Mouse (Mus musculus) cerebellum, adult 2 months (tissue): ENCODE data around the gene Twnk. TPM values are rescaled to one million over a fixed set of nuclear protein-coding genes. Genes with fewer than 3 reads are reported as not detected.

Experiments
- DNase-seq, 2 experiments: peaks; one replicate each; pipeline ENCODE4 v3.0.0; 2021
- H3K27ac ChIP-seq: fragments of 200-500 bp; 2 replicates; pipeline ENCODE4 v1.5.1; 2012; ENCODE audit warnings: low read length, control low read depth, inconsistent platforms; ENCODE audit not compliant: insufficient read depth
- H3K27me3 ChIP-seq: fragments of 200-500 bp; 2 replicates; pipeline ENCODE4 v1.6.1; 2012; ENCODE audit warnings: inconsistent platforms, mild to moderate bottlenecking, low read length, moderate library complexity; ENCODE audit not compliant: control insufficient read depth, insufficient read depth
- H3K4me1 ChIP-seq: fragments of 200-500 bp; 2 replicates; pipeline ENCODE4 v1.6.1; 2011; ENCODE audit warnings: low read length; ENCODE audit not compliant: control insufficient read depth, insufficient read depth
- H3K4me3 ChIP-seq: fragments of 200-500 bp; replicated peaks from 2 replicates; pipeline ENCODE3; 2011; ENCODE audit warnings: mild to moderate bottlenecking, low read depth, low read length, control low read depth; ENCODE audit not compliant: insufficient read depth
- CTCF ChIP-seq: fragments of 200-500 bp; IDR thresholded peaks from 2 replicates; pipeline ENCODE4 v1.5.1; 2011; ENCODE audit warnings: low read depth, mild to moderate bottlenecking, control low read depth, low read length, moderate library complexity, borderline replicate concordance; ENCODE audit not compliant: insufficient read depth
- POLR2A ChIP-seq: fragments of 200-500 bp; IDR thresholded peaks from 2 replicates; pipeline ENCODE4 v1.6.1; 2011; ENCODE audit warnings: low read length, control low read depth, borderline replicate concordance; ENCODE audit not compliant: insufficient read depth
- WGBS: fragments of 180-500 bp; shearing (Covaris S2); methylation state at CpG from one replicate; pipeline ENCODE4 v1.1.7; 2018; 5-methylcytosine and 5-hydroxymethylcytosine counted together
- polyA plus RNA-seq: library from polyadenylated mRNA; depleted of rRNA; stranded (reverse); fragments of >200 nt; gene quantifications from 2 replicates; pipeline ENCODE4 v1.2.3, GENCODE M21; 2012; rRNA removed

The Twnk gene
- polyA plus RNA-seq, 1 experiment = 11.7 TPM

DNA sequence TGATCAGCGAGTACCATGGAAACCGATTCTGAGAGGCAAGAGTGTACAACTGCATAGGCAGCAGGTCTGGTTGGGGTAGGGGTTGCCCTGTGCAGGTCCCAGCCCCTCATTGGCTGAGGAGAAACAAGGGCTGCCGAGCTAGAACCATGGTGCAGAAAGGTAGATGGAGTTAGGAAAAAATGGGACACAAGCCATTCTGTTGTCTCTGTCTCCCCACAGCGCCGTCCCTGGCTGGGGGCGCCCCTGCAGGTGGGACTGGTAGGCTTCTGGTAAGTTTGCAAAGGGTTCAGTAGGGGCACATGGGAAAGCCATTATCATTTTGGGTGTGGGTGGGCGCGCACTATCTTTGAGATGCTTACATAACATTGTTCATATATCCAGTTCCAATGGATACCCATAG is 48.0 kb downstream of the Twnk start:
- Histone ChIP-seq H3K27ac (no peak overlapping the region), H3K27me3 (no peaks in the 10 kb centered on the region), H3K4me1 (peaks cover 17% of the 10 kb centered on the region), H3K4me3 (no peak overlapping the region)
- 89% methylated on average over 8 of the region's 8 CpGs for WGBS
- no peak for TF ChIP-seq POLR2A
- TF ChIP-seq CTCF = no peak
- DNase-seq = no peak

DNA sequence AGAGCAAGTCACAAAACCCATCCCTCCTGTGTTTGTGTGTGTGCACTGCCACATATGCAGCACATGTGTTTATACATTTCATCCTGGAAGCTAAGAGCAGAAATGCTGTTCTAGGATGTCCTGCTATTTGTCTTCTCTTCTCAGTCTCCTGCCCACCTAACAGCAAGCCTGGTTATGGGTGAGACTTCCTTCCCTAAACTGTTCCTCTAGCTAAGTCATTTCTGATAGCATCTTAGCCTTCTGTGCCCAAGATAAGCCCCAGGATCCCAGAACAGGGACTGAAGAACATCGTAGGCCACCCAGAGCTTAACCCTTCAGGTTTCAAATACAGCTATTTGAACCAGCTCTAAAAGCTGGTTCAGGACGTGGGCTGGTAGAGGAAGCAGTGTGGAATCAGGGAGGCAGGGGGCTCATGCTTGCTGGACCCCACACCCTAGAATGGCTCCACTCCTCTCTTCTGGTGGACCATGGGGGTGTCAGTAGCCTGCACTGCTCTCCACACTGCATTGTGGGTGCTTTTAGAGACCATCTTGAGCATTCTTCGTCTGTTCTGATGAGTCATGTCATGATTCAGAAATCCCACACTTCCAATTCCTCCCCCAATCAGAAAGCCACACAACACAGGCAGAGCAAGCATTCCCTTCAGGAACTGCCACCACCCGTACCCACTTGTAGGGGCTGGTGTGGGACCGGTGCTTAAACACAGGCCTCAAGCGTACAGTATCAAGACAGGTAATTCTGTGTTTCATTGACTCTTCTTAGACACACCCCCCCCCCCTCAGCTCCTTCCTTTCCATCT is 49.6 kb downstream of the Twnk start:
- no peak for DNase-seq
- H3K4me1 ChIP-seq = peaks cover 6% of the 10 kb centered on the region; the same call in 1 of the 2 replicates
- H3K27ac ChIP-seq = no peak overlapping the region
- H3K27me3 ChIP-seq = no peaks in the 10 kb centered on the region
- WGBS = 87% methylated on average over 6 of the region's 6 CpGs
- TF ChIP-seq POLR2A (no peak), CTCF (no peak)
- H3K4me3 ChIP-seq = no peak overlapping the region

DNA sequence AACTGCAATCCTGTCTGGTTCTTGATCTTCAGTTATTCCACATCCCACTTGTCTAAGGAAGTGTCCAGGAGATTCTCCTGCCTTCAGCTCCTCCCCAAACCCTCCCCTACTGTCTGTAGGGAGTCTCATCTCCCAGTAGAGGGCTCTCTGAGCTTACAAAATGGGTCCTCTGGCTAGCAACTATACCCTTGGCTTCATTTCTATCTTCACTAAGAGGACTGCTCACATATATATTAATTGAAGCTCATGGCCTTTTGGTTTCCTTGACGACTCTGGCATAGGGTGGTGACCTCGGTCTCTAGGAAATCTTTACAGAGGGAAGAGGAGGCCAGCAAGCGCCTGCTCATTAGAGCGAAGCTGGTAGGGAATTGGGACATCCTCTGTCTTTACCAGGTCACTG is 50.9 kb downstream of the Twnk start:
- no peak for DNase-seq
- Histone ChIP-seq H3K27ac (no peak overlapping the region), H3K27me3 (no peaks in the 10 kb centered on the region), H3K4me1 (peaks cover 6% of the 10 kb centered on the region; the same call in 1 of the 2 replicates), H3K4me3 (no peak overlapping the region)
- no peak for TF ChIP-seq POLR2A
- peak; percentile 45; the same call in 1 of the 2 replicates for TF ChIP-seq CTCF
- 21% methylated on average over 4 of the region's 4 CpGs for WGBS

GRCm38 (mm10) chr19:45056908-45057698 is 51.6 kb downstream of the Twnk start:
- no peak for TF ChIP-seq CTCF
- 0 out of 2 replicates have a peak, but pooled peaks have one; percentile 2 for TF ChIP-seq POLR2A
- WGBS = 59% methylated on average over 7 of the region's 7 CpGs
- no peak for DNase-seq
- Histone ChIP-seq H3K4me1 (peaks cover 6% of the 10 kb centered on the region; the same call in 1 of the 2 replicates), H3K27me3 (no peaks in the 10 kb centered on the region), H3K27ac (no peak overlapping the region), H3K4me3 (no peak overlapping the region)

DNA sequence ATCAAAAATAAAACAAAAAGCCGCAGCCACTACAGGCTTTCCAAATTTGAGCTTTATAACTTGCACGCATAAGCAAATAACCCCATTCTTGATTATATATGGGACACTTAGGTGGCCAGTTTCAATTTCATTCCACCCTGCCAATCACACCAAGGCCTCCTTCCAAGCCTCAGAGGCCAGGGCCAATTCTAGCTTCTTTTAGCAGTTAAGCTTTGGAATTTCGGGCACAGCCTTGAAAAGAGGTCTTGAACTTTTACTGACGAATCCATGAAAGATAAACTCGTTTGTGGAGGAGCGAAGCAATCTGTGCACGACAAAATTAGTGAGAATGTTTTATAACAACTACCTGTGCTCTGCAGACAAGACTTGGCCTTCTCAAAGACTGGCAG is 52.3 kb downstream of the Twnk start:
- WGBS = 31% methylated on average over 7 of the region's 7 CpGs
- TF ChIP-seq POLR2A (no peak), CTCF (no peak)
- Histone ChIP-seq H3K27ac (peak overlapping the region; percentile 92), H3K4me1 (peaks cover 6% of the 10 kb centered on the region; the same call in 1 of the 2 replicates), H3K4me3 (peak overlapping the region; percentile 82), H3K27me3 (no peaks in the 10 kb centered on the region)
- no peak for DNase-seq

DNA sequence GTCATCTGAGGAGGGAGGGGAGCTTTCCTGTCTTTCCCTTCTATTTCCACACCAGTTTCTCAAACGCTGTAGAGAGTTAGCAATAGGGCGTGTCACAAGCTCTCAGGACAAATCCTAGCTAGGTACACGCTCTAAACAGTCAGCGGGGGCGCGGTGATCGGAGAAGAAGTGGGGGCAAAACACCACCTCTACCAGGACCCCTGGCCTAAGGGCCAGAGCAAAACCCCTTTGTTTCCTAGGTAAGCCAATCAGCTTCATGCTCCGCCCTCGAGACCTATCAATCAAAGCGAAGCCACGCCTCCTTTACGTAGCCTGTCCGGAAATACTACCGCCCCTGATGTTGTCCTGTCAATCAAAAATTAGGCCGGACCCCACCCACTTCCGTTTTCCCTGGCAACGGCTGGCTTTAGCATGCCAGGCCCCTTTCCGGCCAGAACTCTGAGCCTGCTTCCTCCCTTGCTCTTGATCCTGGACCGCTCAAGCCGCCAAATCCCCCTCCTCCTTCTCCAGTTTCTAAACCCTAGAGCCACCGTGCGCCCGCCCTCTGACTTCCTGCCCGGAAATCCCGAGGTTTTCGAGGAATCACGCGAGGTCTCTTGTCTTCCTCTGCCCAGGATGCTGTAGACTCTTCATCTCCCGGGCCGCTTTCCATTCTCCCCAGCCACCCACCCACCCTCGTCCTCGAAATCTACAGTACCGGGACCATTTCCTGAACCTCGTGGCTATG is 52.8 kb downstream of the Twnk start:
- WGBS = under 1% methylated on average over 34 of the region's 34 CpGs
- peak; percentile 93 for DNase-seq
- no peaks in the 10 kb centered on the region for H3K27me3 ChIP-seq
- H3K27ac ChIP-seq = peak overlapping the region; percentile 96
- TF ChIP-seq POLR2A = peak; percentile 61; the same call in 1 of the 2 replicates
- TF ChIP-seq CTCF = no peak
- H3K4me1 ChIP-seq = peaks cover 6% of the 10 kb centered on the region; the same call in 1 of the 2 replicates
- peak overlapping the region; percentile 82 for H3K4me3 ChIP-seq

DNA sequence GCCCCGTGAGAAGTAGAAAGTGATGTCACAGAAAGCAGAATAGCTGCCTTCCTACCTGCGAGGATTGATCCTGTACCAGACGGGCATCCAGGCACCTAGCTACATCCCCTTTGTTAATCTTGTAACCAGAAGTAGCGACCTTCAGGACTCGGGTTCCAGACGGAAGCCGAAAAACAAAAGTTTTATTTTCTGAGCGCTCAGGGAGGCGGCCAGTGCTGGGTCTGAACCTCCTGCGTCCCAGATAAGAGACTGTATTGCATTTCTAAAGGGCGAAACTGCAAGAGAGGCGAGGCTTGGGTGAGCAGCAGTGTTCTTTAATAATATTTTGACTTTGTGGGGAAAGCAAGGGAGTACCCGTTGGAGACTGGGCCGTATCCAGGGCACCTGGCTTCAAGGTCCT is 53.4 kb downstream of the Twnk start:
- WGBS = under 1% methylated on average over 14 of the region's 14 CpGs
- Histone ChIP-seq H3K27ac (peak overlapping the region; percentile 96), H3K4me3 (peak overlapping the region; percentile 82), H3K27me3 (no peaks in the 10 kb centered on the region), H3K4me1 (peaks cover 6% of the 10 kb centered on the region; the same call in 1 of the 2 replicates)
- DNase-seq = no peak
- TF ChIP-seq POLR2A (no peak), CTCF (no peak)

Other genes starting within 250 kb of the Twnk start
- 8.4 and 9.0 TPM in 2 replicates for gene Pax2, start 249.6 kb upstream of the Twnk start, polyA plus RNA-seq
- gene Slf2, start 74.5 kb upstream of the Twnk start, polyA plus RNA-seq = 36.4 and 43.8 TPM in 2 replicates
- 90.3 and 101 TPM in 2 replicates for gene Sema4g, start 16.6 kb upstream of the Twnk start, polyA plus RNA-seq
- gene Mrpl43, start 779 bp downstream of the Twnk start, polyA plus RNA-seq = 86.7 and 88.3 TPM in 2 replicates
- gene Lzts2, start 8.8 kb downstream of the Twnk start, polyA plus RNA-seq = 54.1 and 56.3 TPM in 2 replicates
- 7.6 and 9.1 TPM in 2 replicates for gene Pdzd7, start 40.1 kb downstream of the Twnk start, polyA plus RNA-seq
- gene Sfxn3, start 41.8 kb downstream of the Twnk start, polyA plus RNA-seq = 90.5 and 91.6 TPM in 2 replicates
- gene Kazald1, start 69.6 kb downstream of the Twnk start, polyA plus RNA-seq = 13.4 and 15.0 TPM in 2 replicates
- gene Tlx1, start 145.0 kb downstream of the Twnk start, polyA plus RNA-seq = 0.21 and 1.4 TPM in 2 replicates
- gene Lbx1, start 230.1 kb downstream of the Twnk start, polyA plus RNA-seq = 5.4 and 6.0 TPM in 2 replicates